Mouse (Mus musculus) E14TG2a.4 (cell line): ENCODE results near the gene Polr1a.
"Not testable (repeated sequence)": the region's sequence is repeated elsewhere in the genome, so short reads cannot be mapped to it uniquely, and the experiment has no call there.

Source experiments
- H3K27me3 ChIP-seq: 2 replicates; pipeline ENCODE4 v1.6.1; 2014; ENCODE audit warnings: low read length, control low read depth; ENCODE audit not compliant: insufficient read depth
- H3K36me3 ChIP-seq: 2 replicates; pipeline ENCODE4 v1.6.1; 2014; ENCODE audit warnings: low read length, control low read depth; ENCODE audit not compliant: insufficient read depth
- H3K4me1 ChIP-seq: replicated peaks from 2 replicates; pipeline ENCODE4 v1.6.1; 2014; ENCODE audit warnings: low read depth, low read length, control low read depth
- H3K4me3 ChIP-seq: replicated peaks from 2 replicates; pipeline ENCODE4 v1.5.1; 2014; ENCODE audit warnings: mild to moderate bottlenecking, low read length
- H3K9me3 ChIP-seq: 2 replicates; pipeline ENCODE4 v1.6.1; 2014; ENCODE audit warnings: low read length, control low read depth
- CTCF ChIP-seq: conservative IDR thresholded peaks from 2 replicates; pipeline ENCODE4 v1.5.1; 2014; ENCODE audit warnings: low read length
- NANOG ChIP-seq: IDR thresholded peaks from 2 replicates; pipeline ENCODE4 v1.6.1; 2014; ENCODE audit warnings: borderline replicate concordance, low read length, mixed read lengths
- POU5F1 ChIP-seq: IDR thresholded peaks from 2 replicates; pipeline ENCODE4 v1.6.1; 2014; ENCODE audit warnings: low read length, borderline replicate concordance

Polr1a gene

GRCm38 (mm10) chr6:71911686-71912450, 3.0 kb downstream of the Polr1a start:
- peaks cover 41% of the 10 kb centered on the region for H3K4me1 ChIP-seq
- H3K27me3 ChIP-seq, result no peaks in the 10 kb centered on the region
- peak overlapping the region; percentile 29 for H3K4me3 ChIP-seq
- TF ChIP-seq NANOG, result no peak
- TF ChIP-seq POU5F1, result no peak
- TF ChIP-seq CTCF, result no peak
- H3K36me3 ChIP-seq, result peaks cover 67% of the 10 kb centered on the region
- no peaks in the 10 kb centered on the region for H3K9me3 ChIP-seq

GRCm38 (mm10) chr6:71920752-71921151, 11.9 kb downstream of the Polr1a start:
- no peaks in the 10 kb centered on the region for H3K27me3 ChIP-seq
- peaks cover 8% of the 10 kb centered on the region; the same call in 1 of the 2 replicates for H3K4me1 ChIP-seq
- H3K4me3 ChIP-seq, result no peak overlapping the region
- H3K36me3 ChIP-seq, result peaks cover 98% of the 10 kb centered on the region
- H3K9me3 ChIP-seq, result no peaks in the 10 kb centered on the region
- TF ChIP-seq CTCF (no peak), NANOG (no peak), POU5F1 (no peak)

GRCm38 (mm10) chr6:71925233-71925632, 16.4 kb downstream of the Polr1a start:
- not testable (repeated sequence) for H3K4me3 ChIP-seq

GRCm38 (mm10) chr6:71927911-71928310, 19.1 kb downstream of the Polr1a start:
- Histone ChIP-seq H3K36me3 (peaks cover 97% of the 10 kb centered on the region), H3K4me3 (no peak overlapping the region), H3K4me1 (peaks cover 26% of the 10 kb centered on the region), H3K9me3 (no peaks in the 10 kb centered on the region), H3K27me3 (no peaks in the 10 kb centered on the region)
- TF ChIP-seq POU5F1 (no peak), NANOG (no peak), CTCF (peak; percentile 44)

More at GRCm38 (mm10) chr6:71925233-71925632, 16.4 kb downstream of the Polr1a start:
- peaks cover 97% of the 10 kb centered on the region for H3K36me3 ChIP-seq
- peaks cover 16% of the 10 kb centered on the region for H3K4me1 ChIP-seq
- H3K9me3 ChIP-seq, H3K27me3 ChIP-seq: not testable (repeated sequence)

GRCm38 (mm10) chr6:71930053-71930452, 21.2 kb downstream of the Polr1a start:
- H3K4me3 ChIP-seq, result no peak overlapping the region
- no peak for TF ChIP-seq NANOG
- TF ChIP-seq CTCF, result no peak
- TF ChIP-seq POU5F1, result no peak
- H3K27me3 ChIP-seq, result no peaks in the 10 kb centered on the region
- no peaks in the 10 kb centered on the region for H3K9me3 ChIP-seq
- peaks cover 97% of the 10 kb centered on the region for H3K36me3 ChIP-seq
- peaks cover 28% of the 10 kb centered on the region for H3K4me1 ChIP-seq

GRCm38 (mm10) chr6:71930830-71931437, 22.1 kb downstream of the Polr1a start:
- no peaks in the 10 kb centered on the region for H3K27me3 ChIP-seq
- H3K9me3 ChIP-seq, result no peaks in the 10 kb centered on the region
- no peak overlapping the region for H3K4me3 ChIP-seq
- H3K36me3 ChIP-seq, result peaks cover 98% of the 10 kb centered on the region
- no peak for TF ChIP-seq POU5F1
- no peak for TF ChIP-seq CTCF
- no peak for TF ChIP-seq NANOG
- peaks cover 24% of the 10 kb centered on the region for H3K4me1 ChIP-seq

GRCm38 (mm10) chr6:71932347-71932746, 23.5 kb downstream of the Polr1a start:
- H3K4me3 ChIP-seq, result no peak overlapping the region

GRCm38 (mm10) chr6:71934081-71934556, 25.3 kb downstream of the Polr1a start:
- Histone ChIP-seq H3K4me3 (no peak overlapping the region), H3K36me3 (peaks cover 99% of the 10 kb centered on the region), H3K9me3 (no peaks in the 10 kb centered on the region), H3K4me1 (peaks cover 24% of the 10 kb centered on the region), H3K27me3 (no peaks in the 10 kb centered on the region)
- no peak for TF ChIP-seq NANOG

More at GRCm38 (mm10) chr6:71932347-71932746, 23.5 kb downstream of the Polr1a start:
- TF ChIP-seq NANOG, result no peak
- no peak for TF ChIP-seq POU5F1
- no peak for TF ChIP-seq CTCF
- peaks cover 24% of the 10 kb centered on the region for H3K4me1 ChIP-seq
- H3K36me3 ChIP-seq, result peaks cover 98% of the 10 kb centered on the region
- no peaks in the 10 kb centered on the region for H3K9me3 ChIP-seq
- H3K27me3 ChIP-seq, result no peaks in the 10 kb centered on the region

- H3K4me1 ChIP-seq, result peaks cover 13% of the 10 kb centered on the region
- H3K4me3 ChIP-seq, result no peak overlapping the region
- H3K36me3 ChIP-seq, result peaks cover 97% of the 10 kb centered on the region
- H3K9me3 ChIP-seq, result no peaks in the 10 kb centered on the region
- H3K27me3 ChIP-seq, result no peaks in the 10 kb centered on the region
- TF ChIP-seq NANOG, result no peak
- no peak for TF ChIP-seq POU5F1
- TF ChIP-seq CTCF, result no peak
Measured at GRCm38 (mm10) chr6:71935737-71936136, 26.9 kb downstream of the Polr1a start.
